Mouse (Mus musculus): ENCODE data around the gene Clic6.
"Not testable (repeated sequence)": the region's sequence is repeated elsewhere in the genome, so short reads cannot be mapped to it uniquely, and the experiment has no call there.

Clic6 gene

DNA sequence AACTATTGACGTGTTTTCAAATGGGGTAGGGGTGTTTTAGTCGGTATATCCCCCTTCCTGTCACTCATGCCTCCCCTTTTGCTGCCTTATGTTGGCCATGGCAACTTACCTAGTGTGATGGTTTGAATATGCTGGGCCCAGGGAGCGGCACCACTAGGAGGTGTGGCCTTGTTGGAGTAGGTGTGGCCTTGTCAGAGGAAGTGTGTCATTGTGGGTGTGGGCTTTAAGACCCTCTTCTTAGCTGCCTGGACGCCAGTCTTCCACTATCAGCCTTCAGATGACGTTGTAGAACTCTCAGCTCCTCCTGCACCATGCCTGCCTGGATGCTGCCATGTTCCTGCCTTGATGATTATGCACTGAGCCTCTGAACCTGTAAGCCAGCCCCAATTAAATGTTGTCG, 14.8 kb upstream of the Clic6 start, which contains the start of gene Rcan1:
TSS of gene Rcan1 (minus strand) at position 162 of the 400 bp plus-strand sequence.
- DNase-seq (ENCODE audit: low read depth, low spot score) = no peak

DNA sequence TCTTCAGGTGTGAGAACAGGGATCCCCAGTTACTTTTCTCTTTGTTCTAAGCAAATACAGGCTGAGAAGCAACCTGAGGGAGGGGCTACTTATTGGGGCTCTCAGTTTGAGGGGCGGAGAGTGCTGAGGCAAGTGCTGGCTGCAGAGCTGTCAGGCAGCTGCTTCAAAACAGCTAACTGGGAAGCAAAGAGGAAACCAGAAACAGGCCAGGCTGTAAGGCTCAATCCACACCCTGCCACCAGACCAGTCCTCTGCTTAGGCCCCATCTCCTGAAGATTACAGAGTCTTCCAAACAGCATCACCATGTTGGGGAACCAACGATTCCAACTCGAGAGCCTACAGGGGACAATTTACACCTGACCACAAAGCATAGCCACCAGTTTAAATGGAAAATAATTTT, 12.6 kb upstream of the Clic6 start:
- no peak for DNase-seq (ENCODE audit: low read depth, low spot score)

DNA sequence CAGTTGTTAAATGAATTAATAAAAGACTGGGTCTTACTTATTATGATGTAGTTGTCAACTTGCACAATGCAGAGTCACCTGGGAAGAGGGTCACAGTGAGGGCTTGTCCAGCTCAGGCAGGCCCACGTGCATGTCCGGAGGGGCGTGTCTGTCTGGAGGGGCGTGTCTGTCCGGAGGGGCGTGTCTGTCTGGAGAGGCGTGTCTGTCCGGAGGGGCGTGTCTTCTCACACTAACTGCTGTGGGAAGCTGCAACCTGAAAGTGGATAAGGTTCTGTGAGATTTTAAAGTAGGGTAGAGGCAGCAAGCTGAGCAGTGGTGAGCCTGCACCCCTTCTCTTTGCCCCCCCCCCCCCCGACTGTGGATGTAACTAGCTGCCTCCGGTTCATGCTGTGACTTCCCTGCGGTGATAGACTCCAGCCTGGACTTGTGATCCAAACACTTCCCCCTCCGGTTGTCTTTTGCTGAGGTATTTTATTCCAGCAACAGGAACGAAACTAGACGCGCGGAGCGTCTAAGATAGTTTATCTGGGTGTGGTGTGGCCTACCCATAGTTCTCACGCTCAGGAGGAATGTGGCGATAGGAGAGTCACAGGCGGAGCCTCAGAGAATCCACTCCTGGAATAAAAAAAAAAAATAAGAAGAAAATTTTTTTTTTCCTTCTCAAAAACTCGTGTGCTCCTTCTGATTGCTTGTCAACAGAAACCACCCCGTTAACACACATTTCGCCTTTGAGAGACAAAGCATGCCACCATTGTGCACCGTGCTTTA, 10.3 kb upstream of the Clic6 start:
- no peak for DNase-seq (ENCODE audit: low read depth, low spot score)

DNA sequence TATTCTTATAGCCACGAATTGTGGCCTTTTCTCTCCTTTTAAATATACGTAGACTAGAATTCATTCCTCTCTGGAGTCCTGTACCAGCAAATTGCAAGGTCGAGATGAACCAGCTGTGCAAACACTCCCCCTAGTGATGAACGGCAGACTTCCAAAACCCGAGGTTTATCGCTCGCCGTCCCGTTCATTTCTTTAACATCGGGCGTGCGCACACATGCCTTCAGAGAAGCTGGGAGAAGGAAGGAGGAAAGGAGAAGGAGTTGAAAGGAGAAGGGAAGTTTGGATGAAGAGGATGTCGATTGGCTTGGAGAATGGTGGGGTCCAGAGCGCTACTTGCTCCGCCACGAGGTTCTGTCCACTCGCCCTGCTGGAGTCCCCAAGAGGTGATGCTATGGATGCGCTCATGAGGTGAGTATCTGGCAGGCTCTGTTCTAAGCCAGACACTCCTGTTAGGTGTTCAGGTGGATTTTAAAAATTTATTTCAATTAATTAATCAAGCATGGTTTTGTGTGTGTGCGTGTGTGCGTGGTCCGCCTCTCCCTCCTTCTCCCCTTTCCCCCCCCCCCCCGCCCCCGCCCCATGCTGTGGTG, 6.9 kb upstream of the Clic6 start:
- no peak for DNase-seq (ENCODE audit: low read depth, low spot score)

DNA sequence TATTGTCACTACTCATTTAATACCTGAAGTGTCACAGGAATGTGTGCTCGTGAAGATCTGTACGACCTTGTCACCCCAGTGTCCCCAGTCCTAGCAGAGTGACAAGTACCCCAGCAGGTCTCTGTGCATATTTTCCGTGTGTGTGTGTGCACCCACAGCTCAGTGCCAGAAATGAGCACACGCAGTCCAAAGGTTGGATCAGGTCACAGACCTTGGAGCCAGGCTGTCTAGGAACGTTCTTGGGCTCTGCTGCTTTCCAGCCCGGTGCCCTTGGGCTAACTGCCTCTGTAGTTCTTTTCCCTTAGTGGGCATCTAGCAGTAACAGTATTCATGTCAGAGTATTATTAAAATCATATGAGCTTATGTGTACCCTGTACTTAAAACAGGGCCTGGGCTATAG, 1.6 kb downstream of the Clic6 start:
- no peak for DNase-seq (ENCODE audit: low read depth, low spot score)

DNA sequence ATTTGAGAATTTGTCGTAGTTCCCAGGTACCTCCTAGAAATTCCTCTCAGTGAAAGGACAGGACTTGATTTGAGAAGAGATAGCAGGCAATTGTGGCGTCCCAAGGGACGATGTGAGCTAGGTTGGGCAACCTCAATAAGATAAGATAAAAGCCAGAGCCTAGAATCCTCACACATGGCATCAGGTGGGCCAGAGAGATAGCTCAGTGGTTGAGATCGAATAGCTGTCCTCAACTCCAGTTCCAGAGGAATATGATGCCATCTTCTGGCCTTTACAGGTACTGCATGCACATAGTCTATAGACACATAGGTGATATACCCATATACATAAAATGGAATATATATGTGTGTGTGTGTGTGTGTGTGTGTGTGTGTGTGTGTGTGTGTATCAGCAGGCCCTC, 2.0 kb downstream of the Clic6 start:
- no peak for DNase-seq (ENCODE audit: low read depth, low spot score)

DNA sequence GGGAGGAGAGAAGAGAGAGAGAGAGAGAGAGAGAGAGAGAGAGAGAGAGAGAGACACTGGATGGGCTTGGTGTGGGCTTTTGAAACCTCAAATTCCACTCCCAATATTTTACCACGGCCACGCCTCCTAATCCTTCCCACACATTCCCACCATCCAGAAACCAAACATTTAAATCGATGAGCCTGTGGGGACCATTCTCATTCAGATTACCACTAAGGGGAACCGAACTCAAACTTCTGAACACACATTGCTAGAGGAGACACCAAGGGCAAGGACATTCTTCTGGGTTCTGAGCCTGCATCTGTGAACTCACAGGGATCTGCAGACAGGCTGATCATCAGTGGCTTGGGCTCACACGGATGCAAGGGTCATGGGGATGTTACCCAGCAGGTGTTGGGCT, 2.9 kb downstream of the Clic6 start:
- no peak for DNase-seq (ENCODE audit: low read depth, low spot score)

DNA sequence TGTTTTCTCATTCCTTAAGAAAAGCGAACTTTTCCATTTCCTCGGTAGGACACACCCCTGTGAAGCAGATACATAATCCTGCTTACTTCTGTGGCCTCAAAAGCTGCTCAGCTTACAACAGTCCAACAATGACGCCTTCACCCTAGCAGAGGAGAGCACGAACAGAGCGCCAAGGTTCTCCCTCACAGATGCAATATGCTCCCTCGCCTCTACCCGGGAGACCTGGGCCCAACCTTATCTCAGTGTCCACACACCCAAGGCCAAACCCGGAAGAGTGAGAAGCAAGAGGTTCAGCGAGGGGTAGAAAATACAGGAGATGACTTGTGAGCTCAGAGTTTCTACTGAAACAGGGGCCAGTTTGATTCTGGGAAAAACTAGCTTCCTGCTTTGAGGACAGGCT, 3.8 kb downstream of the Clic6 start:
- no peak for DNase-seq (ENCODE audit: low read depth, low spot score)

DNA sequence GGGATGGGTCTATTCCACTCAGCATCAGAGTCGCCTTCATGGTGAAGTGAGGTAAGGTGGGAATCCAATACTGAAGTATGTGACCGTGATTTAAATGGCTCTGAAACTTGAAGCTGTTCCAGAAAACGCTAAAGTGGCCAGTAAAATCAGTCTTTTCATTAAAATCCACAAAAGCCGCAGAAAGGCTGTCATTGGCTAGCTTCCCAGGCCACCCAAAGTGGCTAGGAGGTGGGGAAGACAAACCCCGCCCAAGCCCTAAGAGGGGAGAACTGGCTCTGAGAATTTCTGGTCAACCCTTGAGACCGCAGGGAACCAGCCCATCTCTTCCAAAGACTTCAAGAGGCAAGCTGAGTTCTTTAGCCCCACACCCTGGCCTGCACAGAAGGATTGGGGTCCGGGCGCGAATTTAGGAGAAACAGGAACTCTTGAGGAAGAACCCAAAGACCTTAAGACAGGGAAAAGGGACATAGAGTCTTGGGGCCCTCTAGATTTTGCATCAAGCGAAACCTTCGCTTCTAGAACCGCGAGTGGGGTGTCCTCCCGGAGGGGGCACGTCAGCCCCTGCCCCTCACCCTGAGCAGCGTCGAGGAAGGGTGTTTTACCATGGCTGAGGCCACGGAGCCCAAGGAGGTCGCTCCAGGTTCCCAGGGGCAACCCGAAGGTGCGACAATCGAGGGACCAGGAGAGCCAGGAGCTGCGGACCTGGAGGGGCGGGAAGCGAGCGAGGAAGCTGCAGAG, 12.5 kb downstream of the Clic6 start:
- no peak for DNase-seq (ENCODE audit: low read depth, low spot score)

DNA sequence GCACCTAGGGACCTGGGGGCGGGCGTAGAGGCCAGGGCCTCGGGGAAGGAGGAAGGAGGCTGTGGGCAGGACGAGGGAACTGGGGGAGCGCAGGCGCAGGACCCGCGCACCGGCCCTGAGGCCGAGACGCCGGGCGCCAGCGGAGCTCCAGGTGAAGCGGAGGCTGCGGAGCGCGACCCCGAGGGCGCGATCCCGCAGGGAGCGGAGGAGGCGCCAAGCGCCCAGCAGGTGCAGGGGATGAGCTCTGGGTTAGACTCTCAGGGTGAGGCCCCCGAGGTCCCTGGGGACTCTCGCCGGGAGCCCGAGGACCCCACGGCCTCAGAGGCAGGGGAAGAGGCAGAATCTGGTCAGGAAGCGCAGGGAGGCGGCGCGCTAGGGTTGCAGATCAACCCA, 13.0 kb downstream of the Clic6 start:
- DNase-seq (ENCODE audit: low read depth, low spot score) = no peak

DNA sequence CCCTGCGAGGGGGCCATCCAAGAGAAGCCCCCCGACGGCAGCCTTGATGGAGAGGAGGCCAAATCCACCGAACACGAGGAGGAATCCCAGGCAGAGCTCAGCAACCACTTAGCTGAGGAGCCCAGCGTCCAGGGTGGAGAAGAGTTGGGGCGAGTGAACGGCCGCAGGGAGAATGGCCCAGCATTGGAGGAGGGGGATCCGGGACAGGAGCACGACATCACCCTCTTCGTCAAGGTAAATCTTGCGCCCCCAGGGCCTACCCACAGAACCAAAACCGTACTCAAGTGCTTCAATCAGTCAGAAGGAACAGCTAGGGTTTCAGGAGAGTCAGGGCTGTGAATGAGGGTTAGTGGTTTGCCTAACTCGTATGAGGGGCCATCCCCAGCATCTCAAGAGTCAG, 13.8 kb downstream of the Clic6 start:
- DNase-seq (ENCODE audit: low read depth, low spot score) = no peak

DNA sequence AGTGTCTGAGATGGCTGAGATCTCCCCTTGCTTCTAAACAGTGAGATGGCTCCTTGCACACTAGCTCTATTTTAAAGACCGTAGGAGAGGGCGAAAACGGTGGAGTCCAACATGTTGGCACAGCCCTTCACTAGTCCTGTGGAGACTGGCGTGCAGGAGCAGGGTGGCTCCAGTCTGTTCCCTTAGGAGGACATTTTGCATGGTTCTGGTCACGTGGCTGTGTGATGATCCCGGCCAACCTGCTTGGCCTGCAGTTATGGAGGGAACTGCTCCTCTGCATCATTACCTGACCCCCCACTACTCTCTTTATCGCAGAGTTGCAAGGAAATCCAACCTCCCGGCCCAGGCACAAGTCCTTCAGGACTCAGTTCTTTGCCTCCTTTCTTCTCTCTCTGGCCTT, 15.0 kb downstream of the Clic6 start:
- no peak for DNase-seq (ENCODE audit: low read depth, low spot score)

DNA sequence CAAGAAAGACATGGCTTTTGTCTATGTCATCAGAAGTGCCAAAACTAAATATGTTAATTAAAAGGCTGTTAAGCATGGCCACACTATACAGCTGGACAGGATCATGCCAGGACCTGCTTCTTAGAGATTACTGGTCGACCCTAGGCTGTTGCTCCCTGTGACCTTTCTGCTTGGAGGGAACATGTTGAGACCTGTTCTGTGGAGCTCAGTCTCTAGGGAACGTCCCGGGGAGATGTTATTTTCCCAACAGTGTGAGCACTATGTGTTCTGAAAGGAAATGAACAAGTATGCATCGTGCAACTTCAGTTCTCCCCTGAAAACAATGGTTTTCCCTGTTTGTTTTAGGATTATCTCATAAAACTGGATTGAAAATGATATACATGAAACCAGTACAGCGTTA, 17.6 kb downstream of the Clic6 start:
- no peak for DNase-seq (ENCODE audit: low read depth, low spot score)

DNA sequence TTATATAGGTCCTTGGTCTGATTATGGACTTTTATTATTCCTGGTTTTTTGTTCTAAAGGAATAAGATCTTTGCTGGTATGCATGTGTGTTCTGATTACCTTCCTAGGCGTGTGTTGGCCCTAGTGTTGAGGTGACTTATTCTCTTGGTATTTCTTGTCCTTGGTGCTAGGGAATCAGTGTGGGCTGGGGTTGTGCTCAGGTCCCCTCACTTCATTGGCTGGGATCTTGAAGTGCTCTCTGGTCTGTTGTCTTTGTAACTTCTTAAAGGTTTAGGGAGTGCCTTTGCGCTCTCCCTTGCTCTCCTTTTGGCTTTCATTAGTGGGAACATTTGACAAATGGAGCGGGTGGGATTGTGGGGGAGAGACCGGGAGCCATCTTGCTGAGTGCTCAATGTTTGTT, 22.0 kb downstream of the Clic6 start:
- no peak for DNase-seq (ENCODE audit: low read depth, low spot score)

DNA sequence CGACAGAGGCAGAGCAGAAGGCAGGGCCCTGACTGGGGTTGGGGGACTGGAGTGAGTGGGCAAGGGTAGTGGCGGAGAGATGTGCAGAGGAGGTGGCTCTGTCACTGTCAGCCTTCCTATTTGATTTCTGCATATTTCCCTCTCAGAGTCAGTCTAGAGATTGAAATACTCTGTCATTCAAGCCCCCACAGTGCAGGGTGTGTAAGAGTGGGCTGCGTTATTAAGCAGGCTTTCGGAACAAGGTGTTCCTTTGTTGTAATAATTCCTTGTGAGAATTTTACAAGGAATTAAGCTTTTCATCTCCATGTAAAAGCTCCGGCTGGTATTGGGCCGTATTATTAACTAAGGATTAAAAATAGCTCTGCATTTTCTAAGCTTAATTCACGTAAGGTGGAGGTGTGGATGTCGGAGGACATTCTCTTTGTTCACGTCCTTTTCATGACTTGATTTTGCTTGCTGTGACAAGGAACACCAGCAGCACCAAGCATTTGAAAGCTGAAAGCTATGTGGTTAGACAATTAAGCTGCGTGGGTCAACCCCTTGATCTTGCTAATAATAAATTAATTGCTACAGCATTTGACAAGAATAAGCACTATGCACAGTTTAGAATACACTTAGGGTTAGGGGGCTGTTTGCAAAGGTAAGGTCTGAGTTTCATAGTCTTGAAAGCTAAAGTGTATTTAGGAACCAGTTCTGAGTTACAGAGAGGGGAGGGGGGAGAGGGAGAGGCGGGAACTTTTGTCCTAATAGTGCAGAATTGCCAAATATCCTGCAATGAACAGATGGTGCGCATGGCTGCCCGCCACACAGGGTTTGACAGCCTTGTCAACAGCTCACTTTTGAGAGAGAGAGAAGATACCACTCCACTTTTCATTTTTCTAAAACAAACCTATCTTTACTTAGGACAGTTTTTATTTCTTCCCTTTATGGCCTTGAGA, 25.6 kb downstream of the Clic6 start:
- DNase-seq (ENCODE audit: low read depth, low spot score) = no peak

DNA sequence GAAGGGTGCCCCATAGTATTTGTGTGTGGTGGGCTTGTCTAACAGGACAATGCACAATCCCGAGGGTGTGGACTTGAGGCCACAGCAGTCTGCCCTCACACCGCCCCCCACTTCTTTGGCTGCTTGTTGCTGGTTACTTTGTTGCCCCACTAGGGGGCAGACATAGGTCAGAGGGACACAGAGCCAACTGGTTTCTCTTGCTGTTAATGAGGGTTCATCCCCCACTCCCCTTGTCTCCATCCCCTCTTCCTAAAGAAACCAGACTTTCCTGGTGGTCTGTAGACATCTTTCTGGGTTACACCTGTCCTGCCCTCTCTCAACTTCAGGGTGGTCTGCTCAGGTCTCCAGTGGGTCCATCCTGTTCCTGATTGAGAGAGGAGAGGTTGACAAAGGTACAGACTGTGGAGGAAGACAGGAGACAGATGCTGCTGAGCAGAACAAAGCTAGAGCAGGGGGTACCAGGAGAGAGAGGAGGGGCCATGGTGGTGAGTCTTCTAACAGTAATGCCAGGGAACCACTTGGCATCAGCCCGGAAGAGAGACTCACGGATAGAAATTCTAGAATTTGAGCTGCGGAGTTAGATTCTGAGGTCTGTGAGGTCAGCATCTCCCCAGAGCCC, 26.3 kb downstream of the Clic6 start:
- DNase-seq (ENCODE audit: low read depth, low spot score) = no peak

DNA sequence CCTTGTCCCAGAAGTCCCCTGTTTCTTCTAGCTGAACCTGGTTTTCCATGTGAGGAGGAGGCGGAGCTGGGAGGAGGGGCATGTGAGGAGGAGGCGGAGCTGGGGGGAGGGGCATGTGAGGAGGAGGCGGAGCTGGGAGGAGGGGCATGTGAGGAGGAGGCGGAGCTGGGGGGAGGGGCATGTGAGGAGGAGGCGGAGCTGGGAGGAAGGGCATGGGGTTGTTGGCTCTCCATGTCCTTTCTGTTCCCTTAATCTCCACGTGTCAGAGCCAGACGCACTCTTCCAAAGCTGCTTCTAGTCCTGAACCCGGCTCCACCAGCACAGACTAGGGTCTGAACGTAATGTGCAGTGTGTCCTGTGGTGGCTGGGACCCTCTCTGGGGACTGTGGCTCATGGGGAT, 29.4 kb downstream of the Clic6 start:
- not testable (repeated sequence) for DNase-seq (ENCODE audit: low read depth, low spot score)

DNA sequence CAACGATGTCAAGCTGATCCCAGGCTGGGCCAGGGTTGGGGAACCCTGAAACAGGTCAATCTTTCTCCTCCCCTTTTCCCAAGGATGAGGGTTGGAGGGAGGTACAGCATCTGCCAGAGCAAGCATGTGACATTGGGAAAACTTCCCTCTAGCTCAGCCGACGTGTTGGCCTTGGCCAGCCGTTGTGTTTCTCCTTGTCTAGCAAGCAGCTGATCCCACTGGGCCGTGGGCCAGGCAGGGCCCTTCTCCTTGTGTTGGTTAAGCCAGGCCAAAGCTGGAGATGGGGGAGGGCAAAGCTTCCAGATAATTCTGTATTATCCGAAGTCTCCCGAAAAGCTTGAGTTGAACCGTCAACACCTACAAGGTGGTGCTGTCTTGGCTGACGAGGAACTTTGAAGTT, 30.6 kb downstream of the Clic6 start:
- DNase-seq (ENCODE audit: low read depth, low spot score) = no peak

DNA sequence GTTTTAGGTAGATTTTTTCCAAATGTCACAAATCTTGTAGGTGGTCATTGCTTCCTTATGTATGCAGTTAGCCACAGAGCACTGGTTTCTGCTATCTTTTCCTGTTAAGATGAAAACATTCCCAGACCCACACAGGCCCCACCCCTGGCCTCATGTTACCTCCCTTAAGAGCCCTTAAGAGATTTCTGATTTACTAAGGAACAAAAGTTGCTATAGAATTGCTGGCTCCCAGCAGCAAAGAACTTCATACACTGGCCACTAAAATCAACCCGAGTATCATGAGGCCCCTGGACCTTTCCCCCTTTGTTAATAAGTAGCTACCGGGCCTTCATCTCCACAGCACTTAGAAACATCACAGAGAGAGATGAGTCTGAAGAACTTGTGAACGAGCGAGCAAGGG, 33.2 kb downstream of the Clic6 start:
- no peak for DNase-seq (ENCODE audit: low read depth, low spot score)

DNA sequence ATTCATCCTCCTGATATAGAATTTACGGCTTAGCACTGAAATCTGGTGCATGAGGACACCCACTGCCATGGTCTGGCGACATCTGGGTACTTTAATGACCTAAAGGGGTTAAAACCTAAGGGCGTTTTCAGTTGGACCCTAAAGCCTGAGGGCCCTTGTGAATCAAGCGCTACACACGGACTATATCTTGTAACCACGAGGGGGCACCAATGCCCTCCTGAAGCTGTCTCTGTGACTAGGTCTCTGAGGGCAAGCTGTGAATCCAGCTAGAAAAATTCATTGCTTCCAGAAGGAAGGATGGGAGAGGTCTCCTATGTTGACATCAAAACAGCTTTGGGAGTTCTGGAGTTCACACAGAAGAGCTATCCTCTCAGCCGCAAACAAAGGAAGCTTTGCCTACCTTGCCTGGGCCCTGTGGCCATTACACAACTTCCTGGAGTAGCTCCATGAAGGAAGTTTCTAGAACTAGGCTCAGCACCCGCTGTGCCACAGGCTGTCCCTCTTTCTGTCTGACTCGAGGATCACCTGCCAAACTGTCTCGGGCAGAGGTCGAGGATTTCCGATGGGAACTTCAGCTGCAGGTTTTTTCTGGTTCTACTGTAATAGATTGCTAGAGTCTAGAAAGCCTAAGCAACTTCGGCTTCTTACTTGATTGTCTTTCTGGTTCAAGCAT, 34.4 kb downstream of the Clic6 start:
- DNase-seq (ENCODE audit: low read depth, low spot score) = no peak

DNA sequence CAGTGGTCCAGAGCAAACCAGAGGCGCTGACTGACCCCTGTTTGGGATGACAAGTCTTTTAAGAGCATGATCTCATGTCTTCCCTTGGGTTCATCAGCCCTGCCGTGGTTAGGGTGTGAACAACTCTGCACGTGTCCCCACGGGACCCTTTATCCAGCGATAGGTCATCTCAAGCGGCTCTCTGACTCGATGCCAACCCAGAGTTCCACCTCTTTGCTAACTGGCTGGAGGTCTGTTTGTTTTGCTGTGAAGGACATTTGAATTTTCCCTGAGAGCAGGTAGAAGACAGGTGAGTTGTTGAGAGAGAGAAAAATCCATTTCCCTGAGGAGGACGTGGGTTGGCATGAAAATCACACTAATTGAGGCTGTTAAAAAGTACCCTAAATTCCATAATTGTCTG, 37.8 kb downstream of the Clic6 start:
- DNase-seq (ENCODE audit: low read depth, low spot score) = no peak
